ENCODE assay signal across 15 mouse cellular contexts in genomic region chr6:8897334-8897733, GRCm38 (mm10). TPM values are rescaled to one million over a fixed set of nuclear protein-coding genes. Genes with fewer than 3 reads are reported as not detected.
DNase-seq lines count a peak whose midpoint lies in the region; ATAC-seq and TF ChIP-seq lines count a peak whose summit lies in the region.
"Had no signal": no experiment of that assay in that cellular context is flagged by ENCODE, and none has a peak within 500 bp of the region (broad histone marks: within the 10 kb centered on the region; RNA-seq: fewer than 3 reads in every experiment).

No protein-coding gene starts in this region.

- no peaks in the 10 kb centered on the region for H3K9me3 ChIP-seq in forebrain, embryonic 12.5 days
- no peaks in the 10 kb centered on the region for H3K9me3 ChIP-seq in hindbrain, embryonic 15.5 days
- no peaks in the 10 kb centered on the region for H3K9me3 ChIP-seq in midbrain, postnatal 0 days (ENCODE audit: low read length)

- no peaks in the 10 kb centered on the region for H3K36me3 ChIP-seq in forebrain, embryonic 12.5 days (replicated peaks)
- H3K36me3 ChIP-seq in hindbrain, embryonic 15.5 days = no peaks in the 10 kb centered on the region
- H3K36me3 ChIP-seq in midbrain, postnatal 0 days (ENCODE audit: insufficient read depth, low read length) = no peaks in the 10 kb centered on the region

- 0 out of 2 replicates have a peak, but pooled peaks have one; percentile 51 for ATAC-seq in forebrain, embryonic 12.5 days (ENCODE audit: low FRiP score)
- ATAC-seq in hindbrain, embryonic 15.5 days (ENCODE audit: low FRiP score, low read depth) = peak; percentile 67
- ATAC-seq in midbrain, postnatal 0 days (ENCODE audit: low FRiP score) = peak; percentile 64; the same call in 1 of the 2 replicates

- peaks cover 15% of the 10 kb centered on the region for H3K4me1 ChIP-seq in forebrain, embryonic 12.5 days
- peaks cover 19% of the 10 kb centered on the region for H3K4me1 ChIP-seq in hindbrain, embryonic 15.5 days (replicated peaks)
- H3K4me1 ChIP-seq in midbrain, postnatal 0 days (ENCODE audit: insufficient read depth, low read length) = no peaks in the 10 kb centered on the region

- no peak overlapping the region for H3K27ac ChIP-seq in forebrain, embryonic 12.5 days
- H3K27ac ChIP-seq in hindbrain, embryonic 15.5 days (replicated peaks) = peak overlapping the region; percentile 51
- no peak overlapping the region for H3K27ac ChIP-seq in midbrain, postnatal 0 days (ENCODE audit: low read depth, low read length)
- H3K27ac ChIP-seq: gastrocnemius, adult 2 months; liver, embryonic 14.5 days; macrophage had no signal

- TF ChIP-seq CTCF in midbrain, postnatal 0 days (IDR thresholded peaks at IDR 0.05) = no peak

- DNase-seq in embryo, embryonic 10 days (ENCODE audit: low spot score) = peak; percentile 41
- DNase-seq in embryo, embryonic 9.5 days (ENCODE audit: extremely low spot score) = no peak
- peak; percentile 66 for DNase-seq in midbrain, postnatal 0 days (ENCODE audit: low spot score)
- no peak for DNase-seq in adrenal gland, postnatal 10 days
- DNase-seq in MN1 (ENCODE audit: low spot score) = no peak
- no peak for DNase-seq in ovary, postnatal 14 days (ENCODE audit: low spot score)
- DNase-seq: gastrocnemius, adult 2 months; heart, postnatal 36 days; kidney, adult 9 months; thymus, postnatal 14 days had no signal

- no peak overlapping the region for H3K4me3 ChIP-seq in forebrain, embryonic 12.5 days (replicated peaks)
- H3K4me3 ChIP-seq in hindbrain, embryonic 15.5 days = no peak overlapping the region
- H3K4me3 ChIP-seq in midbrain, postnatal 0 days (ENCODE audit: low read depth, low read length) = no peak overlapping the region
- H3K4me3 ChIP-seq: gastrocnemius, adult 2 months had no signal

- no peak overlapping the region for H3K4me2 ChIP-seq in forebrain, embryonic 12.5 days
- peak overlapping the region; percentile 15; the same call in 1 of the 2 replicates for H3K4me2 ChIP-seq in hindbrain, embryonic 15.5 days
- no peak overlapping the region for H3K4me2 ChIP-seq in midbrain, postnatal 0 days (ENCODE audit: low read depth, low read length, poor library complexity, severe bottlenecking)

- no peak overlapping the region for H3K9ac ChIP-seq in forebrain, embryonic 12.5 days
- H3K9ac ChIP-seq in hindbrain, embryonic 15.5 days = no peak overlapping the region
- no peak overlapping the region for H3K9ac ChIP-seq in midbrain, postnatal 0 days (replicated peaks; ENCODE audit: low read length, poor library complexity, severe bottlenecking)
- H3K9ac ChIP-seq: liver, embryonic 14.5 days had no signal

- H3K27me3 ChIP-seq in forebrain, embryonic 12.5 days = no peaks in the 10 kb centered on the region
- no peaks in the 10 kb centered on the region for H3K27me3 ChIP-seq in hindbrain, embryonic 15.5 days
- no peaks in the 10 kb centered on the region for H3K27me3 ChIP-seq in midbrain, postnatal 0 days (ENCODE audit: insufficient read depth, low read length)

- WGBS in forebrain, embryonic 12.5 days = 39% methylated on average over 7 of the region's 7 CpGs
- 21% methylated on average over 7 of the region's 7 CpGs for WGBS in hindbrain, embryonic 15.5 days
- 24% methylated on average over 7 of the region's 7 CpGs for WGBS in midbrain, postnatal 0 days

RNA-seq across cellular contexts. Expression of gene Nxph1, which starts 50.9 kb away (rescaled TPM):
- 12.8 TPM in 2 replicates for polyA plus RNA-seq in forebrain, embryonic 12.5 days (2016; fragmentation: Nextera tagmentation; extraction: Ambion mirVana)
- polyA plus RNA-seq in hindbrain, embryonic 15.5 days (2015; fragmentation: Nextera tagmentation; extraction: Ambion mirVana) = 84.8 and 85.6 TPM in 2 replicates
- total RNA-seq in midbrain, postnatal 0 days (2014; rRNA removed) = 75.5 and 77.7 TPM in 2 replicates
- 103 and 104 TPM in 2 replicates for polyA plus RNA-seq in midbrain, postnatal 0 days (2015; fragmentation: Nextera tagmentation; extraction: Ambion mirVana)
- 1 to 10 TPM; 2.0 to 2.7 TPM for total RNA-seq in adrenal gland, postnatal 10 days (2021)
- total RNA-seq: gastrocnemius, adult 2 months; heart, postnatal 36 days; neutrophil, adult 5-6 weeks had no signal
- polyA plus RNA-seq: liver, embryonic 14.5 days; macrophage had no signal

Comparison
In these comparisons a context has a peak if more than half of its experiments do, and no peak if none do; other contexts are left out.
1. DNase-seq: peak in embryo, embryonic 10 days (single experiment) and midbrain, postnatal 0 days (single experiment); none in embryo, embryonic 9.5 days (single experiment), adrenal gland, postnatal 10 days (single experiment), MN1 (single experiment) and ovary, postnatal 14 days (single experiment).
2. Peak in every context shown above with its lines, with median percentiles within 50 percentile points of each other: ATAC-seq.